Mouse (Mus musculus) liver, embryonic 14.5 days (tissue): ENCODE data around the gene Bclaf3. TPM values are rescaled to one million over a fixed set of nuclear protein-coding genes. Genes with fewer than 3 reads are reported as not detected.

Experiments
- ATAC-seq: fragments of 200-750 bp; cut with Nextera tagmentation; 2 replicates; pipeline ENCODE4 v1.8.0; 2017; ENCODE audit warnings: moderate number of reproducible peaks, mild to moderate bottlenecking, moderate library complexity; ENCODE audit not compliant: insufficient read depth
- DNase-seq, 3 experiments: peaks; one replicate each; pipeline ENCODE4 v3.0.0-alpha.2; 2012 to 2013; ENCODE audit warnings: low read depth in 3 of 3, low spot score in 3 of 3
- H3K27ac ChIP-seq: fragments of 300-500 bp; sonication (generic); 2 replicates; pipeline ENCODE4 v1.5.1; 2014; ENCODE audit warnings: moderate library complexity, mild to moderate bottlenecking, control low read depth, inconsistent platforms
- H3K27me3 ChIP-seq: fragments of 300-500 bp; sonication (generic); 2 replicates; pipeline ENCODE4 v1.6.1; 2014; ENCODE audit warnings: mild to moderate bottlenecking, low read length, moderate library complexity; ENCODE audit not compliant: control insufficient read depth, insufficient read depth
- H3K36me3 ChIP-seq: fragments of 300-500 bp; sonication (generic); replicated peaks from 2 replicates; pipeline ENCODE4 v1.6.1; 2014; ENCODE audit warnings: low read depth; ENCODE audit not compliant: control insufficient read depth, insufficient read depth
- H3K4me1 ChIP-seq, 2 experiments: fragments of 200-500 bp in 1 of 2; fragments of 300-500 bp in 1 of 2; sonication (generic) in 1 of 2; replicated peaks; 2 replicates each; pipeline ENCODE4 v1.6.1; 2012 to 2014; ENCODE audit warnings: antibody characterized with exemption in 1 of 2, inconsistent platforms in 1 of 2, low read length in 1 of 2; ENCODE audit not compliant: control insufficient read depth in 2 of 2, insufficient read depth in 2 of 2
- H3K4me2 ChIP-seq: fragments of 300-500 bp; sonication (generic); 2 replicates; pipeline ENCODE4 v1.6.1; 2014; ENCODE audit warnings: low read depth, mild to moderate bottlenecking, control low read depth, moderate library complexity
- H3K4me3 ChIP-seq, 2 experiments: fragments of 200-500 bp in 1 of 2; fragments of 300-500 bp in 1 of 2; sonication (generic) in 1 of 2; 2 replicates each; pipeline ENCODE4 v1.5.1; 2012 to 2014; ENCODE audit warnings: low read depth in 2 of 2, low read length in 2 of 2, mild to moderate bottlenecking in 2 of 2, control low read depth in 1 of 2, inconsistent platforms in 1 of 2, moderate library complexity in 1 of 2; ENCODE audit not compliant: insufficient read depth in 1 of 2
- H3K9ac ChIP-seq: fragments of 300-500 bp; sonication (generic); replicated peaks from 2 replicates; pipeline ENCODE4 v1.6.1; 2014; ENCODE audit warnings: mild to moderate bottlenecking, control low read depth, moderate library complexity
- H3K9me3 ChIP-seq: fragments of 300-500 bp; sonication (generic); 2 replicates; pipeline ENCODE4 v1.6.1; 2016; ENCODE audit warnings: low read length, mixed read lengths; ENCODE audit not compliant: control insufficient read depth
- CTCF ChIP-seq: IDR thresholded peaks from 2 replicates; pipeline ENCODE4 v1.5.1; 2016; ENCODE audit warnings: antibody characterized with exemption, low read depth, control low read depth
- EP300 ChIP-seq: IDR thresholded peaks from 2 replicates; pipeline ENCODE4 v1.6.1; 2016; ENCODE audit warnings: antibody characterized with exemption, low read depth
- WGBS: fragments of 180-500 bp; shearing (Covaris S2); extraction: QIAGEN DNeasy Blood & Tissue Kit; methylation state at CpG from one replicate; pipeline ENCODE4 v1.1.7; 2014; ENCODE audit not compliant: insufficient replicate concordance; 5-methylcytosine and 5-hydroxymethylcytosine counted together
- polyA plus RNA-seq, 2 experiments: library from polyadenylated mRNA; depleted of rRNA in 1 of 2; stranded (reverse) in 1 of 2; unstranded in 1 of 2; fragments of >200 nt; fragmentation: Nextera tagmentation in 1 of 2; extraction: Ambion mirVana in 1 of 2; gene quantifications; 2 replicates each; pipeline versions ENCODE4 v1.2.1 to v1.2.3; 2012 to 2014

Bclaf3 gene
- polyA plus RNA-seq, 2 experiments: 5.8 to 6.6 TPM

- 22% methylated on average over 4 of the region's 4 CpGs for WGBS
- Histone ChIP-seq H3K9ac (no peak overlapping the region), H3K4me1 (no peaks in the 10 kb centered on the region), H3K4me2 (no peak overlapping the region), H3K27me3 (no peaks in the 10 kb centered on the region), H3K27ac (no peak overlapping the region), H3K4me3 (no peak overlapping the region), H3K36me3 (no peaks in the 10 kb centered on the region), H3K9me3 (no peaks in the 10 kb centered on the region)
- no peak for TF ChIP-seq EP300
- TF ChIP-seq CTCF: no peak
- no peak for DNase-seq
- ATAC-seq: no peak
These were observed 17.4 kb upstream of the Bclaf3 start for GRCm38 (mm10) chrX:159509042-159509441.

- no peaks in the 10 kb centered on the region for H3K27me3 ChIP-seq
- H3K9me3 ChIP-seq: no peaks in the 10 kb centered on the region
- no peak overlapping the region for H3K9ac ChIP-seq
- H3K4me2 ChIP-seq: no peak overlapping the region
- no peak for DNase-seq
- TF ChIP-seq EP300 (no peak), CTCF (0 out of 2 replicates have a peak, but pooled peaks have one; percentile 6)
- no peak for ATAC-seq
- no peak overlapping the region for H3K27ac ChIP-seq
- 63% methylated on average over 19 of the region's 19 CpGs for WGBS
- peak overlapping the region in 1 of 2 experiments; percentile 18; a peak in 1 of 4 replicates for H3K4me3 ChIP-seq
- H3K36me3 ChIP-seq: no peaks in the 10 kb centered on the region
- H3K4me1 ChIP-seq: no peaks in the 10 kb centered on the region
These were observed 16.4 kb upstream of the Bclaf3 start for GRCm38 (mm10) chrX:159509847-159510715.

- no peaks in the 10 kb centered on the region for H3K9me3 ChIP-seq
- TF ChIP-seq CTCF (no peak), EP300 (no peak)
- ATAC-seq (no peak), DNase-seq (no peak)
- H3K4me1 ChIP-seq: no peaks in the 10 kb centered on the region
- H3K27me3 ChIP-seq: no peaks in the 10 kb centered on the region
- H3K27ac ChIP-seq: no peak overlapping the region
- H3K4me2 ChIP-seq: no peak overlapping the region
- peak overlapping the region in 1 of 2 experiments; percentile 18; a peak in 1 of 4 replicates for H3K4me3 ChIP-seq
- H3K36me3 ChIP-seq: no peaks in the 10 kb centered on the region
- H3K9ac ChIP-seq: no peak overlapping the region
- 65% methylated on average over 9 of the region's 9 CpGs for WGBS
These were observed 15.8 kb upstream of the Bclaf3 start for GRCm38 (mm10) chrX:159510716-159511051.

GRCm38 (mm10) chrX:159515599-159515998 is 10.9 kb upstream of the Bclaf3 start:
- TF ChIP-seq EP300: no peak
- TF ChIP-seq CTCF: no peak
- Histone ChIP-seq H3K27ac (no peak overlapping the region), H3K9me3 (no peaks in the 10 kb centered on the region), H3K4me2 (no peak overlapping the region), H3K4me3 (no peak overlapping the region), H3K36me3 (no peaks in the 10 kb centered on the region), H3K27me3 (no peaks in the 10 kb centered on the region), H3K9ac (no peak overlapping the region), H3K4me1 (no peaks in the 10 kb centered on the region)
- 67% methylated on average over 6 of the region's 6 CpGs for WGBS
- no peak for ATAC-seq
- no peak for DNase-seq

GRCm38 (mm10) chrX:159521780-159522179 is 4.7 kb upstream of the Bclaf3 start:
- Histone ChIP-seq H3K36me3 (no peaks in the 10 kb centered on the region), H3K27me3 (no peaks in the 10 kb centered on the region), H3K4me2 (no peak overlapping the region), H3K4me3 (no peak overlapping the region), H3K4me1 (no peaks in the 10 kb centered on the region), H3K27ac (no peak overlapping the region), H3K9ac (no peak overlapping the region), H3K9me3 (no peaks in the 10 kb centered on the region)
- no peak for ATAC-seq
- DNase-seq: no peak
- no peak for TF ChIP-seq CTCF
- no peak for TF ChIP-seq EP300
- 41% methylated on average over 3 of the region's 3 CpGs for WGBS
